In the genomic region with DNA sequence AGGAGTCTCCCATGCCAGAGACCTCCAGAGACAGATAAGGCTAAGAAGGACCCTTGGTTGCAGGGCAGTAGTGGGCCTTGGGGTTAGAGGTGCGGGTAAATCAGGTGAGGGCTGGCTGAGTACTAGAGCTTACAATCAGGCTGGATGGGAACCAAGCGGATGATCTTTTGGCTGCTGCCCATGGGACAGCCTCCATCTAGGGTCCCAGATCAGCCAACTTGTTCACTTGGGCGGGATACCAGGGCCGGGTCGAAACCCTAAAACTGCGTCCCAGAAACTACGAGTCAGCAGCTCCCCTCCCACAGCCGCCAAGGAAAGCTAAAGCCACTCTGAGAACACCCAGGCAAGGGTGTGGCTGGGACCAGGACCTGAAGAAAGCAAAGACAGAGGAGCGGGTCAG, we compare ENCODE assay signal across 27 mouse cellular contexts. TPM values are rescaled to one million over a fixed set of nuclear protein-coding genes. Genes with fewer than 3 reads are reported as not detected.
DNase-seq lines count a peak whose midpoint lies in the region; ATAC-seq and TF ChIP-seq lines count a peak whose summit lies in the region.
"Had no signal": no experiment of that assay in that cellular context is flagged by ENCODE, and none has a peak within 500 bp of the region (broad histone marks: within the 10 kb centered on the region; RNA-seq: fewer than 3 reads in every experiment).

No protein-coding gene starts in this region.

- 86% methylated on average over 9 of the region's 9 CpGs for WGBS in heart, embryonic 10.5 days
- WGBS in kidney, postnatal 0 days = 88% methylated on average over 9 of the region's 9 CpGs

- no peak overlapping the region for H3K9ac ChIP-seq in kidney, postnatal 0 days (ENCODE audit: low read depth, low read length)
- H3K9ac ChIP-seq in ES-Bruce4 (ENCODE audit: low read depth, poor library complexity, severe bottlenecking) = no peak overlapping the region
- H3K9ac ChIP-seq: forebrain, embryonic 13.5 days; heart, embryonic 13.5 days; hindbrain, embryonic 15.5 days; limb, embryonic 13.5 days; liver, embryonic 13.5 days had no signal

- H3K27me3 ChIP-seq in heart, embryonic 10.5 days (ENCODE audit: insufficient read depth, poor library complexity, severe bottlenecking) = no peaks in the 10 kb centered on the region
- H3K27me3 ChIP-seq in kidney, postnatal 0 days (ENCODE audit: insufficient read depth, low read length) = no peaks in the 10 kb centered on the region
- H3K27me3 ChIP-seq in E14TG2a.4 (ENCODE audit: insufficient read depth, low read length) (no peaks in the 10 kb centered on the region), ES-Bruce4 (ENCODE audit: control insufficient read depth, insufficient read depth, low read length, poor library complexity, severe bottlenecking) (no peaks in the 10 kb centered on the region)
- H3K27me3 ChIP-seq: forebrain, embryonic 13.5 days; heart, embryonic 13.5 days; hindbrain, embryonic 15.5 days; limb, embryonic 13.5 days; liver, embryonic 13.5 days; Patski had no signal

- intact Hi-C loops in heart, postnatal 14 days (cut with DNase I) = no loop called here

- no peak for DNase-seq in heart, embryonic 10.5 days (ENCODE audit: low spot score)
- DNase-seq in heart, postnatal 14 days = no peak
- no peak for DNase-seq in kidney, postnatal 0 days (ENCODE audit: low spot score)
- DNase-seq in kidney, postnatal 14 days = no peak
- DNase-seq in right cerebral cortex, postnatal 10 days (ENCODE audit: low spot score in 2 of 2) = no peak
- DNase-seq: adrenal gland, postnatal 10 days; B cell, adult 2 months; gastrocnemius, postnatal 25 days; heart, adult 18-20 months; heart, postnatal 10 days; liver, embryonic 13.5 days; lung, adult 18-20 months; lung, postnatal 14 days; right cerebral cortex, postnatal 4 days; thymus, postnatal 14 days had no signal

- no peaks in the 10 kb centered on the region for H3K9me3 ChIP-seq in heart, embryonic 10.5 days
- H3K9me3 ChIP-seq in kidney, postnatal 0 days (replicated peaks; ENCODE audit: low read length) = no peaks in the 10 kb centered on the region
- no peaks in the 10 kb centered on the region for H3K9me3 ChIP-seq in E14TG2a.4 (ENCODE audit: low read length)
- no peaks in the 10 kb centered on the region for H3K9me3 ChIP-seq in ES-Bruce4 (replicated peaks; ENCODE audit: control insufficient read depth, insufficient read depth, low read length, poor library complexity, severe bottlenecking)
- H3K9me3 ChIP-seq: forebrain, embryonic 13.5 days; G1E; heart, embryonic 13.5 days; hindbrain, embryonic 10.5 days; hindbrain, embryonic 15.5 days; limb, embryonic 13.5 days; liver, embryonic 13.5 days had no signal

- TF ChIP-seq POLR2A in ES-Bruce4 (IDR thresholded peaks at IDR 0.05; ENCODE audit: insufficient read depth, low read length) = no peak

- no peak for ATAC-seq in kidney, postnatal 0 days (replicated peaks; ENCODE audit: low FRiP score, low read depth)
- ATAC-seq in inflammation-experienced regulatory T-cells, adult 6 months = no peak
- ATAC-seq: forebrain, embryonic 13.5 days; midbrain, embryonic 16.5 days; Patski had no signal

- no peaks in the 10 kb centered on the region for H3K36me3 ChIP-seq in heart, embryonic 10.5 days
- no peaks in the 10 kb centered on the region for H3K36me3 ChIP-seq in kidney, postnatal 0 days (ENCODE audit: insufficient read depth, low read length)
- H3K36me3 ChIP-seq in E14TG2a.4 (ENCODE audit: insufficient read depth, low read length) (no peaks in the 10 kb centered on the region), ES-Bruce4 (ENCODE audit: control insufficient read depth, insufficient read depth, low read length, poor library complexity, severe bottlenecking) (no peaks in the 10 kb centered on the region)
- H3K36me3 ChIP-seq: G1E; heart, embryonic 13.5 days; hindbrain, embryonic 10.5 days; hindbrain, embryonic 15.5 days; limb, embryonic 13.5 days; liver, embryonic 13.5 days had no signal

- H3K4me3 ChIP-seq in heart, embryonic 10.5 days = no peak overlapping the region
- no peak overlapping the region for H3K4me3 ChIP-seq in kidney, postnatal 0 days (replicated peaks; ENCODE audit: low read depth, low read length)
- H3K4me3 ChIP-seq in E14TG2a.4 (replicated peaks; ENCODE audit: low read length) (peak overlapping the region; percentile 13; the same call in 1 of the 2 replicates), ES-Bruce4 (ENCODE audit: low read depth, low read length) (no peak overlapping the region)
- H3K4me3 ChIP-seq: forebrain, embryonic 13.5 days; heart, embryonic 13.5 days; hindbrain, embryonic 10.5 days; hindbrain, embryonic 15.5 days; limb, embryonic 13.5 days; liver, embryonic 13.5 days had no signal

- H3K4me1 ChIP-seq in heart, embryonic 10.5 days = peaks cover 57% of the 10 kb centered on the region
- H3K4me1 ChIP-seq in kidney, postnatal 0 days (replicated peaks; ENCODE audit: insufficient read depth, low read length) = peaks cover 44% of the 10 kb centered on the region
- H3K4me1 ChIP-seq in E14TG2a.4 (replicated peaks; ENCODE audit: low read depth, low read length) (peaks cover 79% of the 10 kb centered on the region), ES-Bruce4 (ENCODE audit: control insufficient read depth, insufficient read depth, low read length) (peaks cover 14% of the 10 kb centered on the region)

- TF ChIP-seq CTCF in kidney, postnatal 0 days (IDR thresholded peaks at IDR 0.05; ENCODE audit: low read depth) = no peak
- no peak for TF ChIP-seq CTCF in E14TG2a.4 (conservative IDR thresholded peaks at IDR 0.05; ENCODE audit: low read length)
- TF ChIP-seq CTCF in ES-Bruce4 (IDR thresholded peaks at IDR 0.05; ENCODE audit: low read depth, low read length) = no peak

- no peak overlapping the region for H3K4me2 ChIP-seq in kidney, postnatal 0 days (ENCODE audit: low read length)
- H3K4me2 ChIP-seq: forebrain, embryonic 13.5 days; heart, embryonic 13.5 days; hindbrain, embryonic 15.5 days; limb, embryonic 13.5 days; liver, embryonic 13.5 days; midbrain, embryonic 11.5 days had no signal

- no peak for TF ChIP-seq EP300 in ES-Bruce4 (IDR thresholded peaks at IDR 0.05; ENCODE audit: insufficient read depth, low read depth, low read length)

- H3K27ac ChIP-seq in heart, embryonic 10.5 days = peak overlapping the region; percentile 43; the same call in 1 of the 2 replicates
- peak overlapping the region; percentile 82; the same call in 1 of the 2 replicates for H3K27ac ChIP-seq in kidney, postnatal 0 days
- H3K27ac ChIP-seq in ES-Bruce4 (ENCODE audit: insufficient read depth, low read length) = peak overlapping the region; percentile 16; the same call in 1 of the 2 replicates
- H3K27ac ChIP-seq: forebrain, embryonic 13.5 days; heart, embryonic 13.5 days; hindbrain, embryonic 10.5 days; hindbrain, embryonic 15.5 days; limb, embryonic 13.5 days; liver, embryonic 13.5 days had no signal

RNA-seq across cellular contexts. Expression of gene Pim3, which starts 8.9 kb away (rescaled TPM):
- polyA plus RNA-seq in heart, embryonic 10.5 days (2016; fragmentation: Nextera tagmentation; extraction: Ambion mirVana) = 68.1 and 73.7 TPM in 2 replicates
- total RNA-seq in heart, postnatal 14 days (2021) = 10 to 100 TPM; 97.7 to 97.8 TPM
- polyA plus RNA-seq in kidney, postnatal 0 days (2015; fragmentation: Nextera tagmentation; extraction: Ambion mirVana) = 83.4 and 88.6 TPM in 2 replicates
- 128 and 136 TPM in 2 replicates for polyA plus RNA-seq in ES-Bruce4 (2011; ENCODE audit: insufficient read depth, insufficient read length, low read depth, missing spikeins)
- 1 to 10 TPM; 3.0 to 4.1 (median 4.0) TPM for polyA plus RNA-seq in inflammation-experienced regulatory T-cells, adult 6 months (2017; shearing (Covaris generic))

RNA-seq across cellular contexts. Expression of gene Creld2, which starts 33.7 kb away (rescaled TPM):
- 98.6 and 126 TPM in 2 replicates for polyA plus RNA-seq in heart, embryonic 10.5 days (2016; fragmentation: Nextera tagmentation; extraction: Ambion mirVana)
- total RNA-seq in heart, postnatal 14 days (2021) = 10 to 100 TPM; 12.1 to 22.5 TPM
- polyA plus RNA-seq in kidney, postnatal 0 days (2015; fragmentation: Nextera tagmentation; extraction: Ambion mirVana) = 79.0 and 89.8 TPM in 2 replicates
- 39.2 and 40.2 TPM in 2 replicates for polyA plus RNA-seq in ES-Bruce4 (2011; ENCODE audit: insufficient read depth, insufficient read length, low read depth, missing spikeins)
- polyA plus RNA-seq in inflammation-experienced regulatory T-cells, adult 6 months (2017; shearing (Covaris generic)) = 10 to 100 TPM; 22.9 to 40.9 (median 28.4) TPM

RNA-seq across cellular contexts. Expression of gene Alg12, which starts 34.0 kb away (rescaled TPM):
- polyA plus RNA-seq in heart, embryonic 10.5 days (2016; fragmentation: Nextera tagmentation; extraction: Ambion mirVana) = 14.6 and 15.2 TPM in 2 replicates
- total RNA-seq in heart, postnatal 14 days (2021) = 1 to 10 TPM; 9.2 to 9.9 TPM
- 9.8 and 11.2 TPM in 2 replicates for polyA plus RNA-seq in kidney, postnatal 0 days (2015; fragmentation: Nextera tagmentation; extraction: Ambion mirVana)
- 10.0 and 13.2 TPM in 2 replicates for polyA plus RNA-seq in ES-Bruce4 (2011; ENCODE audit: insufficient read depth, insufficient read length, low read depth, missing spikeins)
- polyA plus RNA-seq in inflammation-experienced regulatory T-cells, adult 6 months (2017; shearing (Covaris generic)) = 10 to 100 TPM; 12.8 to 22.4 (median 15.8) TPM

Comparison
In these comparisons a context has a peak if more than half of its experiments do, and no peak if none do; other contexts are left out.
1. H3K27ac ChIP-seq: peak in every context shown above with its lines; median percentile 82 in kidney, postnatal 0 days; 43 in heart, embryonic 10.5 days; 16 in ES-Bruce4.
2. RNA of gene Pim3, which starts 8.9 kb away (polyA plus RNA-seq): 128 to 136 TPM in ES-Bruce4, 83.4 to 88.6 TPM in kidney, postnatal 0 days and 68.1 to 73.7 TPM in heart, embryonic 10.5 days; 3.0 to 4.1 TPM in inflammation-experienced regulatory T-cells, adult 6 months; every median in the first group is over 10 times any median in the second.